Mouse (Mus musculus) neural tube, embryonic 11.5 days (tissue): Measurements from ENCODE around the gene Mpg. TPM values are rescaled to one million over a fixed set of nuclear protein-coding genes. Genes with fewer than 3 reads are reported as not detected.

Source experiments
- ATAC-seq: fragments of 200-750 bp; cut with Nextera tagmentation; 2 replicates; pipeline ENCODE4 v1.8.0; 2017; ENCODE audit warnings: moderate number of reproducible peaks, mild to moderate bottlenecking, moderate TSS enrichment, moderate library complexity; ENCODE audit not compliant: insufficient read depth, low FRiP score, low TSS enrichment
- DNase-seq: peaks from one replicate; pipeline ENCODE4 v3.0.0-alpha.2; 2015; ENCODE audit warnings: low spot score
- H3K27ac ChIP-seq: fragments of 300-500 bp; sonication (generic); 2 replicates; pipeline ENCODE4 v1.5.1; 2014; ENCODE audit warnings: low read depth, mild to moderate bottlenecking, low read length
- H3K27me3 ChIP-seq: fragments of 300-500 bp; sonication (generic); 2 replicates; pipeline ENCODE4 v1.6.1; 2014; ENCODE audit warnings: mild to moderate bottlenecking, low read length, mixed read lengths; ENCODE audit not compliant: control insufficient read depth, insufficient read depth
- H3K36me3 ChIP-seq: fragments of 300-500 bp; sonication (generic); 2 replicates; pipeline ENCODE4 v1.6.1; 2014; ENCODE audit warnings: mild to moderate bottlenecking, low read length, moderate library complexity, mixed read lengths; ENCODE audit not compliant: control insufficient read depth, insufficient read depth
- H3K4me1 ChIP-seq: fragments of 300-500 bp; sonication (generic); 2 replicates; pipeline ENCODE4 v1.6.1; 2014; ENCODE audit warnings: low read length, mixed read lengths; ENCODE audit not compliant: control insufficient read depth, insufficient read depth
- H3K4me2 ChIP-seq: fragments of 300-500 bp; sonication (generic); 2 replicates; pipeline ENCODE4 v1.6.1; 2014; ENCODE audit warnings: low read depth, mild to moderate bottlenecking, moderate library complexity
- H3K4me3 ChIP-seq: fragments of 300-500 bp; sonication (generic); 2 replicates; pipeline ENCODE4 v1.5.1; 2014; ENCODE audit warnings: low read depth, low read length
- H3K9ac ChIP-seq: fragments of 300-500 bp; sonication (generic); 2 replicates; pipeline ENCODE4 v1.6.1; 2014; ENCODE audit warnings: mild to moderate bottlenecking, low read length
- H3K9me3 ChIP-seq: fragments of 300-500 bp; sonication (generic); 2 replicates; pipeline ENCODE4 v1.6.1; 2016; ENCODE audit warnings: low read length; ENCODE audit not compliant: control insufficient read depth
- WGBS: fragments of 180-500 bp; shearing (Covaris S2); extraction: QIAGEN DNeasy Blood & Tissue Kit; methylation state at CpG from one replicate; pipeline ENCODE4 v1.1.7; 2014; 5-methylcytosine and 5-hydroxymethylcytosine counted together
- polyA plus RNA-seq: library from polyadenylated mRNA; unstranded; fragments of >200 nt; fragmentation: Nextera tagmentation; extraction: Ambion mirVana; gene quantifications from 2 replicates; pipeline ENCODE4 v1.2.1, GENCODE M21; 2014

Mpg gene
- polyA plus RNA-seq, 1 experiment from 2014 or later = 29.4 TPM

DNA sequence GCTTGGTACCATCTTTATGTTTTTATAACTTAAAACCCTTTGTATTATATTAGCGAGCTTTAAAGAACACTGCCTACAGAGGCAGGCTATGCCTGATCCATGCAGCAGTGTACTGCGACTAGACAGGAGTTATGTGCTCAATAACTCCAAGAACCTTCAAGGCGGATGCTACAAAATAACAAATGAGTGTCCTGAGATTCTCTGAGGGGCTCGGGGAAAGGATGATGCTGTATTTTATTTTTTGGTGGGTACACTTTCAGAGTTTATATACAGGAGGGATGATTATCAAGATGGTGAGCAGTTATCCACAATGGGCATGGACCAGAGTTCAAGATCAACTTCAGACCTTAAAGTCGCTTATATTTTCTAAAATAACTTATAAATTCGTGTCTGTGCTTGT is 40.5 kb downstream of the Mpg start:
- no peaks in the 10 kb centered on the region; the same call in 1 of the 2 replicates for H3K4me1 ChIP-seq
- ATAC-seq (no peak), DNase-seq (no peak)
- H3K27ac ChIP-seq = peak overlapping the region; percentile 95
- WGBS = 33% methylated on average over 6 of the region's 6 CpGs
- H3K27me3 ChIP-seq = no peaks in the 10 kb centered on the region
- peak overlapping the region; percentile 97 for H3K9ac ChIP-seq
- H3K36me3 ChIP-seq = 0 out of 2 replicates have a peak, but pooled peaks cover 3% of the 10 kb centered on the region
- peak overlapping the region; percentile 43 for H3K4me2 ChIP-seq
- no peaks in the 10 kb centered on the region for H3K9me3 ChIP-seq
- peak overlapping the region; percentile 68 for H3K4me3 ChIP-seq

DNA sequence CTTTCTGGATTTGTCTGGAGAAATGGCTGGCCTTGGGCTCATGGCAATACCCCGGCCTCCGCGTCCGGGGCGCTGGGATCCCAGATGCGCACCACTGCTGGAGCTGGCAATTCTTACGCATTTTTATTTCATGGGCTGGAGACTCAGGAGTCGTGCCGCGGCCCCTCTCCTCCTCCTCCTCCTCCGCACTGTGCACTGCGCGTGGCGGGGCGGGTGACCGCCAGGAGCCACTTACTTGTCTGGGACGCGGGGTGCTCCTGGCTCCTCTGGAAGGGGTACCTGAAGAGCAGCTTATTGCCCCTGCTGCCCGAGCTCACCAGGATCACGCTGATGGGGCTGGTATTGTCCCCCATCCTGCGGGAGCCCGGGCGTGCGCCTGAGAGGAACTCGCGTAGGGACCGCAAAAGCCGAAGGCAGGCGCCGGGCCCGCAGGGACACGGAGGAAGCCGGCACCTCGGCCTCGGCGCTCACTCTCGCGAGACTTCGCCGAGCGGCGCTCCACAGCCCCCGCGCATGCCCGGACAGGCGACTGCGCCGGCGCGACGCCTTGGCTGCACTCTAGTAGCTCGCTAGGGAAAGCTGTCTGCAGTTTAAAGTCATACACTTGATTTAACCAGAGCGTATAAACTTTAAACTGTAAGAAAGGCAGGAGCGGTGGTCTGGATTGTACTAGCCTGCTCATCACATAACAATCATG is 41.0 kb downstream of the Mpg start, which contains the start of gene Nprl3:
TSS of gene Nprl3 (minus strand) at position 520 of the 697 bp plus-strand sequence.
- Histone ChIP-seq H3K36me3 (0 out of 2 replicates have a peak, but pooled peaks cover 2% of the 10 kb centered on the region), H3K4me3 (peak within 1 kb of the TSS; percentile 68), H3K27ac (peak within 1 kb of the TSS; percentile 95), H3K4me1 (no peaks in the 10 kb centered on the region; the same call in 1 of the 2 replicates), H3K9ac (peak within 1 kb of the TSS; percentile 97), H3K9me3 (no peaks in the 10 kb centered on the region), H3K27me3 (no peaks in the 10 kb centered on the region), H3K4me2 (peak within 1 kb of the TSS; percentile 43)
- DNase-seq (peak; percentile 98), ATAC-seq (peak; percentile 98)
- under 1% methylated on average over 54 of the region's 54 CpGs for WGBS

DNA sequence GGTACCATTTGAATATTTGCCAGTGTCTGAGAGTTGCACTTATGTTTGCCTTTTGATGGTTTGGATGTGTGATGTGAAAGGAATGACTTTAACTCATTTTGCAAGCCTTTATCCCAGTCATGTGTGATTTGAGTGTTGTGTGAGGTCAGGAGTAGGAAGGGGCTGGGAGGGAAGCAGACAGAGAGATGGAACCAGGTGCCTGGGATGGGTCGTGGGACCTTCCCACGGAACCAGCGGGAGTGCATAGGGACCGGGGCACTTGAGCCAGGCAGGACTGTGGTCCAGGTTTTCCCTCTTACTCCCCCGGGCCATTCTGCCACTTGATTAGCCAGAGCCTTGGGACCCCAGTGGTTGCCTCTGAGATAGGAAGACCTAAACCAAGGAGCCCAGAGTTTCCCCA is 41.7 kb downstream of the Mpg start:
- H3K4me2 ChIP-seq = peak overlapping the region; percentile 43
- WGBS = 28% methylated on average over 5 of the region's 5 CpGs
- H3K4me1 ChIP-seq = no peaks in the 10 kb centered on the region; the same call in 1 of the 2 replicates
- peak overlapping the region; percentile 68 for H3K4me3 ChIP-seq
- H3K36me3 ChIP-seq = no peaks in the 10 kb centered on the region
- no peaks in the 10 kb centered on the region for H3K9me3 ChIP-seq
- H3K9ac ChIP-seq = peak overlapping the region; percentile 97
- ATAC-seq (peak; percentile 46), DNase-seq (peak; percentile 24)
- no peaks in the 10 kb centered on the region for H3K27me3 ChIP-seq
- H3K27ac ChIP-seq = peak overlapping the region; percentile 95

DNA sequence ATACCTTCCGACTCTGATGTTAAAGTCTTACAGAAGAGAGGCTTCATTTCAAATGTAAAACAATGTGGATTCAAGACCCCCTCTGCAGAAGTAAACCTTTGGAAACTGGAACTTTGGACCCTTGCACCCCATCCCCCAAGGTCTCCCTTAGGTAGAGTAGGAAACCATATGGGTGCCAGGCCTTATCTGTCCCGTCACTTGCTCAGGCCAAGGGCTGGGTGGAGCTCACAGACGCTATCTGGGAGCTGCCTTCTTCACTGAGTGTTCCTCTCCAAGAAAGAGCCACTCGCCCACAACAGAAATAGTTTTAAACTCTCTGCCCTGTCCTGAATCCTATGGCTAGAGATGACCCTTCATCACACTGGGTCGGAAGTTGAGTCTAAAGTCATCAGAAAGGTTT is 42.6 kb downstream of the Mpg start:
- no peak overlapping the region for H3K4me3 ChIP-seq
- no peak overlapping the region for H3K4me2 ChIP-seq
- H3K27ac ChIP-seq = no peak overlapping the region
- ATAC-seq (no peak), DNase-seq (no peak)
- no peaks in the 10 kb centered on the region; the same call in 1 of the 2 replicates for H3K4me1 ChIP-seq
- H3K9ac ChIP-seq = no peak overlapping the region
- H3K9me3 ChIP-seq = no peaks in the 10 kb centered on the region
- H3K27me3 ChIP-seq = no peaks in the 10 kb centered on the region
- 88% methylated on average over 5 of the region's 5 CpGs for WGBS
- no peaks in the 10 kb centered on the region for H3K36me3 ChIP-seq

DNA sequence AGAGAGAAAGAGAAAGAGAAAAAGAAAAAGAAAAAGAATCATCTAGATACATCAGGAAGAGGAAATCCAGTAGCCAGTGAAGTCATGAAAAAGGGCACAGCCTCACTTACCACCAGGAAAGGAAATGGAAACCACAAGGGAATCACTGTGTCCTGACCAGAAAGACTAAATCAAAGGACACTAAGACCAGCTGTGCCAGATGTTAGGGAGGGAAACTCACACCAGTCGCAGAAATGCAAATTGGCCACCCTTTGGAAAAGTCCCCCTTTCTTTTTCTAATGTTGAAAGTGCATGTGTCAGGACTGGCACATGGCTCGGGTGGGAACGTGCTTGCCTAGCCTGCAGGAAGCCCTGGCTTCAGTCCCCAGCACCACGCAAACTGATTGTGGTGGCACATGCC is 44.9 kb downstream of the Mpg start:
- DNase-seq (no peak), ATAC-seq (no peak)
- Histone ChIP-seq H3K4me3 (no peak overlapping the region), H3K9me3 (no peaks in the 10 kb centered on the region), H3K4me2 (no peak overlapping the region), H3K36me3 (no peaks in the 10 kb centered on the region), H3K27me3 (no peaks in the 10 kb centered on the region), H3K4me1 (no peaks in the 10 kb centered on the region; the same call in 1 of the 2 replicates), H3K27ac (no peak overlapping the region), H3K9ac (no peak overlapping the region)
- 44% methylated on average over 4 of the region's 4 CpGs for WGBS

DNA sequence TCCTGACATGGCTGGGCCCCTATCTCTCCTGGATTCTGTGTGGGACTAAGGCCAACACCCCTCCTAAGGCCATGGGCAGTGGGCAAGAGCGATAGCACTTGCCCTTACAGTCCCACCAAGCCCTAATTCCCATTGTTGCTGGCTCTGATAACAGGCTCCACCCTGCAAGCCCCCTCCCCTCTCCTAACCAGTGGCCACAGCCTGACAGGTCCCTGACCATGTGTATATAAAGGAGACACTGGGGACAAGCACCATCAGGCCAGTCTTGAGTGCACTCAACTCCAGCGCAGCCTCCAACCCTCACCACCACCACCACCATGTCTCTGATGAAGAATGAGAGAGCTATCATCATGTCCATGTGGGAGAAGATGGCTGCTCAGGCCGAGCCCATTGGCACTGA is 50.0 kb downstream of the Mpg start, which contains the start of gene Hba-x:
TSS of gene Hba-x (plus strand) at position 54 of the 400 bp plus-strand sequence.
- H3K9ac ChIP-seq = no peak within 1 kb of the TSS
- WGBS = 65% methylated on average over 3 of the region's 3 CpGs

DNA sequence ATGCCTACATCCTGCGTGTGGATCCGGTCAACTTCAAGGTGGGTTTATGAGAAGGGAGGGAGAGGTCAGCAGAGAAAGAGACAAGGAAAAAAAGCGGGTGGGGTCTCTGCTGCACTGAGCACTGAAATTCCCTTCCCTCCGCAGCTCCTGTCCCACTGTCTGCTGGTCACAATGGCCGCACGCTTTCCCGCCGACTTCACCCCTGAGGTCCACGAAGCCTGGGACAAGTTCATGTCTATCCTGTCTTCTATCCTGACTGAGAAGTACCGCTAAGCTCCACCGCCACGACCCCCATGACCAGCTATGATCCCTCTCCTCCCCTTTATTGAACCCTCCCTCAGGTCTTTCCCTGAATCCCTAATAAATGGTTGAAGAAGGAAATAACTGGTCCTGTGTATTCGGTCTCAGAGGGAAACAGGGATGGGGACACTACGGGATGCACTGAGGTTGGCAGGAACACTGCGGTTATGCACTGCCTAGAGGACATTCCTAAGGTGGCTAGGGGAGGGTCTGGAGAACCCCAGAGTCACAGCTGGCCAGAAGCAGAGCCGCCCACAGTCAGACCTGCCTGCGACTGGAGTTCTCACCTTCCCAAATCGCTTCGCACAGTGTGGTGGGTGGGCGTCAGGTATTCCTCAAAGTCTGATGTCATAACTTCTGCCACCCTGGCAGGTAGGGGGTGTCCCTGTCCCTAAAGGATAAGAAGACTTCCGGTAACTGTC is 51.6 kb downstream of the Mpg start:
- WGBS = 66% methylated on average over 20 of the region's 21 CpGs
- peaks cover 2% of the 10 kb centered on the region; the same call in 1 of the 2 replicates for H3K27me3 ChIP-seq
- DNase-seq (no peak), ATAC-seq (no peak)
- H3K4me1 ChIP-seq = no peaks in the 10 kb centered on the region
- no peak overlapping the region for H3K4me2 ChIP-seq
- no peaks in the 10 kb centered on the region for H3K36me3 ChIP-seq
- H3K9ac ChIP-seq = no peak overlapping the region
- H3K9me3 ChIP-seq = no peaks in the 10 kb centered on the region
- H3K4me3 ChIP-seq = no peak overlapping the region
- 0 out of 2 replicates have a peak overlapping the region, but pooled peaks have one; percentile 34 for H3K27ac ChIP-seq

More for the DNA sequence above, 50.0 kb downstream of the Mpg start, which contains the start of gene Hba-x:
- no peak for DNase-seq
- Histone ChIP-seq H3K4me2 (no peak within 1 kb of the TSS), H3K36me3 (no peaks in the 10 kb centered on the region), H3K27ac (no peak within 1 kb of the TSS), H3K4me3 (no peak within 1 kb of the TSS), H3K9me3 (no peaks in the 10 kb centered on the region), H3K4me1 (no peaks in the 10 kb centered on the region), H3K27me3 (peaks cover 2% of the 10 kb centered on the region; the same call in 1 of the 2 replicates)
- ATAC-seq = no peak

DNA sequence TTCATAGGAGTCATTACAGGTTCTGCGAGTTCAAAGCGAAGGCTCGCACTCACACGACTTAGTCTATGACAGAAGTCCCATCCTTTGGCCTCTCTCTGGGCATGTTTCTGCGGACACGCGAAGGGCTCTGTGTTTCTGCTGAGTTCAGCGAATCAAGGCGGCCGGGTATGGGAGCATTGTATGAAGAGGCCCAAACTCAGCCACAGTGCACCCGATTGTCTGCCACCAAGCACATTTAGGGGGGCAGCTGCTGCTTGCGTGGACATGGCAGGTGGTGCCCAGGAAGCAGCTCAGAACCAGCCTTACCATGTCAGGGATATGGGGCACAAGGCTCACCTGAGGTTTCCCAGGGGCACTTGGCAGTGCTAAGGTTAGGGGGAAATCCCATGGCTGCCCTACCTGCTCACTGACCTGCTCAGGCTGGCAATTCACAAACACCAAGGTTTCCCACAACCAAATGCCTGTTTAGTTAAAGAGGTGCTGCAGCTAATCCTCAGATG is 52.2 kb downstream of the Mpg start:
- DNase-seq = no peak
- Histone ChIP-seq H3K9ac (no peak overlapping the region), H3K4me1 (no peaks in the 10 kb centered on the region), H3K4me2 (no peak overlapping the region), H3K9me3 (no peaks in the 10 kb centered on the region), H3K27ac (no peak overlapping the region), H3K27me3 (peaks cover 2% of the 10 kb centered on the region; the same call in 1 of the 2 replicates), H3K4me3 (no peak overlapping the region), H3K36me3 (no peaks in the 10 kb centered on the region)
- no peak for ATAC-seq
- WGBS = 85% methylated on average over 12 of the region's 12 CpGs
